Mouse (Mus musculus): ENCODE results near the gene Iqck.
A peak's percentile ranks its signal among the peaks of the same experiment; 100 is the strongest.

The Iqck gene

GRCm38 (mm10) chr7:118914561-118915165 lies 59.1 kb downstream of the Iqck start:
- DNase-seq (ENCODE audit: low spot score): no peak

- DNase-seq (ENCODE audit: low spot score): no peak
Observed at GRCm38 (mm10) chr7:118919261-118920006, 63.9 kb downstream of the Iqck start.

- no peak for DNase-seq (ENCODE audit: low spot score)
Observed at GRCm38 (mm10) chr7:118922441-118923202, 67.1 kb downstream of the Iqck start.

GRCm38 (mm10) chr7:118925547-118925946 lies 70.0 kb downstream of the Iqck start:
- DNase-seq (ENCODE audit: low spot score): no peak

- no peak for DNase-seq (ENCODE audit: low spot score)
Observed at GRCm38 (mm10) chr7:118926516-118927260, 71.1 kb downstream of the Iqck start.

GRCm38 (mm10) chr7:118927279-118927678 lies 71.7 kb downstream of the Iqck start:
- DNase-seq (ENCODE audit: low spot score): no peak

- DNase-seq (ENCODE audit: low spot score): no peak
Observed at GRCm38 (mm10) chr7:118928316-118928715, 72.8 kb downstream of the Iqck start.

GRCm38 (mm10) chr7:118928916-118929315 lies 73.4 kb downstream of the Iqck start:
- DNase-seq (ENCODE audit: low spot score): no peak

GRCm38 (mm10) chr7:118929601-118930311 lies 74.2 kb downstream of the Iqck start:
- no peak for DNase-seq (ENCODE audit: low spot score)

GRCm38 (mm10) chr7:118931502-118932395 lies 76.2 kb downstream of the Iqck start:
- DNase-seq (ENCODE audit: low spot score): no peak

GRCm38 (mm10) chr7:118935306-118935705 lies 79.8 kb downstream of the Iqck start:
- no peak for DNase-seq (ENCODE audit: low spot score)

GRCm38 (mm10) chr7:118936844-118937243 lies 81.3 kb downstream of the Iqck start:
- no peak for DNase-seq (ENCODE audit: low spot score)

- DNase-seq (ENCODE audit: low spot score): no peak
Observed at GRCm38 (mm10) chr7:118937469-118938387, 82.2 kb downstream of the Iqck start.

- DNase-seq (ENCODE audit: low spot score): peak; percentile 47
Observed at GRCm38 (mm10) chr7:118942297-118942696, 86.7 kb downstream of the Iqck start.

GRCm38 (mm10) chr7:118943170-118943569 lies 87.6 kb downstream of the Iqck start:
- no peak for DNase-seq (ENCODE audit: low spot score)

GRCm38 (mm10) chr7:118944884-118945283 lies 89.3 kb downstream of the Iqck start:
- DNase-seq (ENCODE audit: low spot score): no peak

GRCm38 (mm10) chr7:118947241-118947640 lies 91.7 kb downstream of the Iqck start:
- no peak for DNase-seq (ENCODE audit: low spot score)

GRCm38 (mm10) chr7:118948677-118949282 lies 93.2 kb downstream of the Iqck start:
- no peak for DNase-seq (ENCODE audit: low spot score)

GRCm38 (mm10) chr7:118949749-118950148 lies 94.2 kb downstream of the Iqck start:
- no peak for DNase-seq (ENCODE audit: low spot score)
